Mouse (Mus musculus) T-helper 2 cell (primary cell): ENCODE measurements around the gene Zdhhc9.
"Not testable (repeated sequence)": the region's sequence is repeated elsewhere in the genome, so short reads cannot be mapped to it uniquely, and the experiment has no call there.

Experiments
- in situ Hi-C: fragments of 300-600 bp; cut with MboI, MseI; formaldehyde crosslinking; loops from one replicate; pipeline ENCODE4 v1.15.1; 2025; ENCODE audit warnings: high pct_unique_total_duplicates

Gene Zdhhc9

DNA sequence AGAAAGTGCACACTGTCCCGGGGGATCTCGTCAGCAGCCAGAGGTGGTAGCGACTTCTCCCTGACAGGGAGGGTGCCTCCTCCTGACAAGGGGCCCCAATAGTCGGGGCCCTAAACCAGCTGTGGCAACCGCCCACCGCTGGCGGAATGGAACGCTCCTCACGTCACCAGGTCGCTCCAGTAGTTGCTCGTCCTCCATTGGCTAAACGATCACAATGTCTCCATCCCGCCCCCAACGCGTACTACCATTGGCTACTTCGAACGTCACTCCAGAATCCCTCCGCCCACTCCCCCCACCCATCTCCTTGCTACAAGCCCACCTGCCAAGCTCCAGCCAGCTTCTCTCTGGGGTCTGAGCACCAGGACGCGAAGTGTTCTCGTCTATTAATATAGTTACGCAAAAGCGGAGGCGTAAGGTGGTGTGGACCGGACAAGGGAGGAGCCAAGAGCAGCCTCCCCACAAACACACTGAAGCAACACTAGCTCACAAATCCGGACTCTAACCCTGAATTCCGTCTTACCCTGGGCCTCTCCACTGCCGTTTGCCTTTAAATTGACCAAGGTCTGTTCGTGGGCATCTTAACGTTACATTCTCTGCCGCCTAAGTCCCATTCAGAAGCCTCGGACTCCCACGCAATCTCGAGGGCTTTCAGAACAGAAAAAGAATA lies at the start of gene Zdhhc9:
Gene Zdhhc9, minus strand, starts transcription at position 360 of the 667 bp plus-strand sequence.
- in situ Hi-C loops, result no loop called here

DNA sequence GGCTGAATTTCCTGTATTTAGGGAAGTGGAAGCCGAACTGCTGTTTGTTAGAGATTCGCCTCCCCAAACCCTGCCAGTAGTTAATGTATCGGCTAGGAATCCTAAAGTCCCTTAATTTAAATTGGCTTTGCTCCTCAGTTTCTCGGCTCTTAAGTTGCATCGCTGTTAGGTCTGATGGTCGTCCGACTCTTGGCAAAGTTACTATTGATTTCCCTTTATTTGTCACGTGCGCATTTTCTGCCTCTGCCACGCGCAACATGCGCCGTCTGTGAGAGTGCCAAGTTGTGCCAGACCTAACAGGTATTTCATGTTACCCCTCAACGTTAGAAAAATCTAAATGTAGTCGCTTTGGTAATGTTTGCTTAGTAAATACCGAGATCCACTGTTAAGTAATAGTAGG lies 48.3 kb upstream of the Zdhhc9 start:
- in situ Hi-C loops, result no loop called here

DNA sequence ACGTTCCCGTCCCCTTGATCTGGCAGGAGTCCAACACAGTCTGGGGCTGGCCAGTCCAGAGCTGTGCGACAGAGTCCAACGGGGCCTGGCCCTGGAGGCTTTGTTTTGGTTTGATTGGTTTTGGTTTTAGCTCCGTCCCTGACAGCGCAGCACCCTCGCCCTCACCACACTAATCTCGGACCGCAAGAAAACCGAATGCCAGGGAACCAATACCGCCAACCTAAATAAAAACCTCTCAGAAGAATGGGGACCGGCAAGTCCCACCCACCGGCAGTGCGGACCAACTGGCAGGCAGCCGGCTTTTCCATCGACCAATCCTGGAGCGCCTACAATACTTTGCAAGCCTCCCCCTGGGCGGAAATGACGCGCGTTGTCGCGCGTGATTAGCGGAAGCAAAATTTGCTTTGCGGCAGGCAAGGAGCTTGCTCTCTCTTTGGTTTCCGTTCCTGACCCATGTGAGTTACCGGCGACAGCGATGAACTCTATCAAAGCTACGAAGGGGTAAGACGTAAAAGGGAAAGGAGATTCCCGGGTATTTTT lies 47.9 kb upstream of the Zdhhc9 start, which contains the start of gene Utp14a:
Gene Utp14a, plus strand, starts transcription at position 395 of the 540 bp plus-strand sequence.
- in situ Hi-C loops, result no loop called here

DNA sequence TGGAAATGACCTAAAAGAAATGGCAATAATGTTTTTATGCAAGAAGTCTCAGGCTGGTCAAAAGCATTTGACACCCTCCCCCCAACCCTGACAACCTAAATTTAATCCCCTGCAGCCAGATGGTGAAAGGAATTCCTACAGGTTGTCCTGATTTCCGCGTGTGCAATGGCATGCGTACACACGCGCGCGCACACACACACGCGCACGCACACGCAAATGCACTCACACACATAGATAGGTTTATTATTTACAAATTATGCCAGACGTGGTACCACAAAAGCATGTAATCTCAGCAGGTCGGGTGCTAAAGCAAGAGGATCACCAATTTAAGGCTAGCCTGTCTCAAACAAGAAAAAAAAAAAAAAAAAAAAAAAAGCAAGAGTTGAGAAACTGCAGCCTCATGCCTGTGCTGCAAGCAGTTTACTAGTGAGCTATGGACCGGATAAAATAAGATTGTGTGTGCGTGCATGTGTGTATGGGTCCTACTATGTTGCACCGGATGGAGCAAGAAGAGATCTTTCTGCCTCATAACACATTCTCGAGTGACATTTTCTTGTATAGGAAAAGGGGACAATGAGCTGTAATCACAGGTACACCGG lies 47.3 kb upstream of the Zdhhc9 start:
- in situ Hi-C loops, result no loop called here

DNA sequence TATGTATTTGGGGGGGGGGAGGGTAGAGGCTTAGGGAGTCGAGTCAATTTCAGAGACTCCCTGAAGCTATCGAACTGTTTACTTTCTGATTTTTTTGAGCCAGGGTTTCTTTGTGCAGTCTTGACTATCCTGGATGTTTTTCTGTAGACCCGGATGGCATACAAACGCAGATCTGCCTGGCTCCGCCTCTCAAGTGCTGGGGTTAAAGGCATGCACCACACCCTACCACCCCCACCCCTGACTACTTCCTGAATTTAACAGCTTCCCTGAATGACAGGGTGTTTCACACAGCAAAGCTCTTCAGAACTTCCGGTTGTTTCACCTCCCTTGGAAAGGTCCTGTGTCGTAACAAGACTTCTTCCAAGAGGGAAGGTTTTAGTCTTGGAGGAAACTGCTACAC lies 25.7 kb upstream of the Zdhhc9 start:
- in situ Hi-C loops, result loop anchor here (10.0 kb wide), 1 partner anchor 1590 kb away; no protein-coding TSS in a partner anchor

DNA sequence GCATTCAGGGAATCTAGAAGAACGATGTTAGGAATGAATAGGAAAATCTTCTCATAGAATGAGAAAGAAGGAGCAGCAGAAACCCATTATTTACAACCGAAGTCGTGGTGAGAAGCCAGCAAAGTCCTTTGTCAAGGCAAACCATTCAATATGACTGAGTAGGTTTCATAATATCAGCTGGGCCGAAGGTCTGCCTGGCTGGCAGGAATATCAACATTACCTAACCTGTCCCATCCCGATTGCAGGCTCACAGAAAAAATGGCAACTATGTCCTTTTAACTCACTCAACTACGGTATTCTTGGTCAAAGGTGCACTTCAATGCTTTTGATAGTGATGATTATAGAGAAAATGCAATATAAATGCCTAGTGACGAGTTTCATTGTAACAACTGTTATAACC lies 17.5 kb upstream of the Zdhhc9 start:
- in situ Hi-C loops, result loop anchor here (10.0 kb wide), 1 partner anchor 231 kb away; no protein-coding TSS in a partner anchor

DNA sequence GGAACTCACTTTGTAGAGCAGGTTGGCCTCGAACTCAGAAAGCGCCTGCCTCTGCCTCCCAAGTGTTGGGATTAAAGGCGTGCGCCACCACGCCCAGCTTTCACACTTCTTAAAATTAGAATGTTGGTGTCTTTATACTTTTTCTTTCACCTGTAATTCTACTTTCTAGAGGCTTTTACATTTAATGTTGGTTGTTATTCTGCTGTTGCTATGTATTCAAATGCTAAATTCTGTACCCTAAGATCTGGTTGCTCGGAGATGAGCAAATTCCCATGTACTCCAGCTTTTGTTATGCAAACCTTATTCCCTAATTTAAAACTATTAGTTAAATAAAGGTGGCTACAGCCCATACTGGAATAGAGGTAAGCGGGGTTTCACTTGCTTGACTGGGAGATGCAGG lies 14.0 kb upstream of the Zdhhc9 start:
- in situ Hi-C loops, result loop anchor here (10.0 kb wide), 1 partner anchor 228 kb away; no protein-coding TSS in a partner anchor

DNA sequence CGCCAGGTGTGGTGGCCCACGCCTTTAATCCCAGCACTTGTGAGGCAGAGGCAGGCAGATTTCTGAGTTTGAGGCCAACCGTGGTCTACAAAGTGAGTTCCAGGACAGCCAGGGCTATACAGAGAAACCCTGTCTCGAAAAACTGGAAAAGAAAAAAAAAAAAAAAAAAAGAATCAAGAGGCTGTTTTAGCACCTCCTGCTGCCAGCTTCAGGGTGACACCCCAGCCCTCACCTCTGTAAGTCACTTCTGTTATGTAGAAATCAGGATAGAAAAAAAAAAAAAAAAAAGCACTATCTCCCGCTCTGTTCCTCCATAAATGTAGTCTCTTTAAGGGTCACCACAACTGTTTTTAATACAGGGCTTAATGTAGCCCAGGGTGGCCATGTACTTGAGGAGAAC lies 10.8 kb upstream of the Zdhhc9 start:
- in situ Hi-C loops, result no loop called here

DNA sequence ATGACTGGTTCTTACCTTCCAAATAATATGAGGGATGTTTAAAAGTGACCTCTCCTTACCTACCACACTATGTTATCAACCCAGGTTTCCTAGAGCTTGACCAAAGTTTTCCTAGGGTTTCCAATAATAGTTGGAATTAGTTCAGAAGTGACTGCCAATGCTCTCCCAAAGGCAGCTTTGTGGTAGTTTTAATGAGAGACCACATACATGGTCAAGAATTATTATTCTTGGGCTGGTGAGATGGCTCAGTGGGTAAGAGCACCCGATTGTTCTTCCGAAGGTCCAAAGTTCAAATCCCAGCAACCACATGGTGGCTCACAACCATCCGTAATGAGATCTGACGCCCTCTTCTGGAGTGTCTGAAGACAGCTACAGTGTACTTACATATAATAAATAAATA lies 1.1 kb upstream of the Zdhhc9 start:
- in situ Hi-C loops, result not testable (repeated sequence)

DNA sequence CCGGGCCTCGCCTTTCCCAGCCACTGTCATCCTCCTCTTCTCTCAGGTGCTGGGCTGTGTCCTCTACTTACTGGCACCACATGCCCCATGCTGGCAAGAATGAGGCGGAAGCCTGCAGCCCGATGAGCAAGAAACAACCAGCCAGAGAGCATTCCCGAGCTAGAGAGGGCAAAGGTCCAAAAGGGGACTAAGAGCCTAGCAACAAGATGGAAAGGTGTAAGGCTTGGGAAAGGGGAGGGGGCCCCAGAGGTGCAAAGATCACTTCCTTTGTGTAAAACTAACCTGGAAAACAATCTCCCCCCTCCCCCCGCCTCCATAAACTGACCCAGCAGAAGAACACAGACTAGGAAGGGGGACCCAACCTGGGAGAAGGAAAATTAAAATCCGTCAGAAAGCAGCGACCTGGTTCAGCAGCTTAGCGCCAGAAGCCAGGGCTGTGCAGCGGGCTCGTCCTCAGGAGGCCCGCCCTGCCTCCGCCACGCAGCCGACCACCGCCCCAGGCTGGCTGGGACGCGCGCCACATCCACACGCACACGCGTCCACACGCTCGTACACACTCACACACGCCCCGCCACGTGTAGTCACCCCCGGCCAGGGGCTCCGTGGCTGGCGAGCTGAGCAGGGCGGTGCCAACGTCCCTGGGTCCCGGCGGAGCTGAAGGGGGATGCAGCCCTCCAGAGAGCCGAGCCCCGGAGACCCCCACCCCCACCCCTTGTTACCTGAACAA lies 754 bp downstream of the Zdhhc9 start:
- in situ Hi-C loops, result no loop called here

DNA sequence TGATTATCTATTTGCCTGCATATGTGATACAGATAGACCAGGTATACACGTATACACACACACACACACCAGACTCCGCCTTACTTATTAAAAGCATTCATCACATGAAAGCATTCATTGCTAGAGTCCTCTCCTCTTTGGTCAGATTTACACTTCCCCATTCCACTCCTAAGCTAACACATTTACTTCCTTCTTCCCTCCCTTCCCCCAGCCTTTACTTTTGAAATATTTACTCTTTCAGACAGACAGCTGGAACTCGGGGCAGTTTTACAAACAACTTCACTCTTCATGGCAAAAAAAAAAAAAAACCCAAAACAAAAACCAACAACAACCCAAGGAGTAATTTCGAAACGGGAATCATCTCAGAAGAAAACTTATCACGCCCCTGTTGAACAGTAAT lies 4.2 kb downstream of the Zdhhc9 start:
- in situ Hi-C loops, result no loop called here

DNA sequence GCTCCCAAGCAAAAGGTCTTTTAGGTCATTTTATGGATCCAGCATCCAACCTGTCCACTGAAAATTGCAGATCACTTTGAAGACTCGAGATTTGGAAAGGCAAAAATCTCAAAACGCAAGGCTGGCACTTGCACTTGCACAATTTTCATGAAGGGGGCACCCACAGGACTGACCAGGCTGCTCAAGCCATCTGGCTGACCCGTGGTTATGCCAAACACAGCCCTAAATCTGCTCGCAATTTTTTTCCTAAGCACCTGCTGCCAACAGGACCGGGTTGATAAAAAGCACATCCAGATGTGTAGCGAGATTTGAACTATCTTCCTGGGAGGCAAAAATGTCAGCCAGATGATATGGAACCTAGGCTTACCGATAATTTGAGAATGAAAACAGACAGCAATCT lies 4.9 kb downstream of the Zdhhc9 start:
- in situ Hi-C loops, result no loop called here

DNA sequence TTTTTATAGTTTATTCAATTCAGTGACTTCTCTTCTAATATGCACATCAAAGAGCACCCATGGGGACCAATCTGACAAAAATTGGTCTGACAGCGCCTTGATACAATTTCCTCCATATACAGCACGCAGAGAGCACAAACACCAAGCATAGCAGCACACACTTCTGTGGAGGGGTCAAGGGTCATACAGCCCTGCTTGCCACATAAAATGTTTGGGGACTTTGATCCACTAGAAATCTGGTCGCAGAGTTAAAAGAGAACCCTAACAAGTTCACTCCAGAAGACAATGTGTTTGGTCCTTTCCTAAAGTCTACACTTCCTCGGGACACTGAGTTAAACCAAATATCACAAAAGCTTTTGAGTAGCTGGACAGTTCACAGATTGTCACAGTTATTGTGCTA lies 5.7 kb downstream of the Zdhhc9 start:
- in situ Hi-C loops, result no loop called here

DNA sequence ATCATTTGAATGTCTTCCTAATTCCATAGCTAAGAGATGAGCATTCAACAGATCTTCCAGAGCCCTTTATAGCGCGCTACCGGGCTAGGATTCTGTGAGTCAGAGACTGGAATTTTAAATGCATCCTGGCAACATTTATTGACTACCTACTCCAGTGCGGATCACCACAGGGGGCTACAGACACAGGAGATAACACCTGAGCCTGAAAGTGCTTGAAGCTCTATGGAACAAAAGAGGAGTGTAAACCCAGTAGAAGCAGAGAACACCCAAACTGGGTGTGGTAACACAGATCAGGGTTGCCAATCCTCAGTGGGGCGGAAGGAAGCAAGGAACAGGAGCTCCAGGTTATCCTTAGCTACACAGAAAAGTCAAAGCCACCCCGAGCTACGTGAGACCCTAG lies 6.2 kb downstream of the Zdhhc9 start:
- in situ Hi-C loops, result no loop called here

DNA sequence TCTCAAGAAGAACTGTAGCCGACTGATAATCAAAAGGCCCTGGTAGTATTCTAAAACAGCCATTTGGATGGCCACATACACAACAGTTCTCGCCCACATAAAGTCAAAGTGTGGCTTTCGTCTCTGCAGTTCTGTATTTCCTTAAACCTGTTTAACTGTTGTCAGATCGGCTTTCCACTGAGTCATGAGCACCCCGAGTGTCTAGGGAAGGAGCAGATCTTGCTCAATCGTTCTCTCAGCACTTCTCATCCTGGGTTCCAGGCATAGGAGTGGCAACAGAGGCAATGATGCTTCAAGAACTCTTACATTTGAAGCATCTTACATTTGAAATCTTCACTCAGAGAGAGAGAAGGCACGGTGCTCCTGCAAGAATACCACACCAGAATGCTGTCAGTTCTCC lies 6.7 kb downstream of the Zdhhc9 start:
- in situ Hi-C loops, result no loop called here

DNA sequence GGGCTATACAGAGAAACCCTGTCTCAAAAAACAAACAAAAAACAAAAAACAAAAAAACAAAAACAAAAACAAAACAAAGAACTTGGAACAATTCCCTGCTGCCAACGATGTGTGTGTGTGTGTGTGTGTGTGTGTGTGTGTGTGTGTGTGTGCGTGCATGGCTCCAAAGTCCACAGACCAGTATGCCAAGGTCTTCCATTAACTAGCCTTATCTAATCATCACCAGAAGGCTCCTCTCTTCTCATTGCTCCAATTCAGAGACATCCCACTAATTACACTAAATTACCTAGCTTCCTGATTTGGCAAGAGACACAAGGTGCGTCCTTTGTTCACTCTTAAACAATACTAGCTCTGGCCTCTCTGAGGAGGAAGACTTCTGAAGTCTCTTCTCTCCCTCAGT lies 8.0 kb downstream of the Zdhhc9 start:
- in situ Hi-C loops, result no loop called here

DNA sequence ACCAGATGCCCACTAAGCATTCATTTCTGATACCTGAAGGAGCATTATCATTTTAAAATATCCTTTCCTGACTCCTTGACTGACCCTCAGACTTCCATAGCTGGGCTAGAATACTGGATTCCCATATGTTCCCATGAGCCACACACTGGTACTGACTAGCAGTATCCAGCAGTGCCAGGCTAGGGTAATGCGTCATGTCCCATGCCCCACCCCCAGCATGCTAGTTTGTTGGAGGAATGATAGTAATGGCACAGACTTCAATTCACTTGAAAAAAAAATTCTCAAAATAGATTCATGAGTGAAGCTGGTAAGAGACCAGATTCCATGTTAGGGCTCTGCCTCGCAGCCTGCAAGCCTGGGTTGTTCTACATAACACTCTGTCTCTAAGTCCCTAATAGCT lies 9.7 kb downstream of the Zdhhc9 start:
- in situ Hi-C loops, result no loop called here

DNA sequence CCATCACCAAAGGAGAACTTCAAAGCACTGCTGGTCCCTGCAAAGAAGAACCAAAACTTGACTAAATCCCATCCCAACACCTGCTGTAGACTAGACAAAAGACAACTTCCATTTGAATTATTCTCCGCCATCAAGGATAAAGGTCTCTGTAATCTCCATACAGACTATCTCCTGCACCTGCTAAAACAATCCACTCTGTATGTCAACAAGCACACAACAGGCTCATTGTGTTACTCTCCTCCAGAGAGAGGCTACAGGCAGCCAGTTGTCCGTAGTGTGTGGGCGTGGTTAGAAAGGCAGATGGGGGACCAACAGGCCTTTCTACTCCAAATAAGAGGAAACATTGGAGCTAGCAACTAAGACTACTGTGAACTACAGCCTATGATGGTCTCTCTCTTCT lies 10.8 kb downstream of the Zdhhc9 start:
- in situ Hi-C loops, result no loop called here

DNA sequence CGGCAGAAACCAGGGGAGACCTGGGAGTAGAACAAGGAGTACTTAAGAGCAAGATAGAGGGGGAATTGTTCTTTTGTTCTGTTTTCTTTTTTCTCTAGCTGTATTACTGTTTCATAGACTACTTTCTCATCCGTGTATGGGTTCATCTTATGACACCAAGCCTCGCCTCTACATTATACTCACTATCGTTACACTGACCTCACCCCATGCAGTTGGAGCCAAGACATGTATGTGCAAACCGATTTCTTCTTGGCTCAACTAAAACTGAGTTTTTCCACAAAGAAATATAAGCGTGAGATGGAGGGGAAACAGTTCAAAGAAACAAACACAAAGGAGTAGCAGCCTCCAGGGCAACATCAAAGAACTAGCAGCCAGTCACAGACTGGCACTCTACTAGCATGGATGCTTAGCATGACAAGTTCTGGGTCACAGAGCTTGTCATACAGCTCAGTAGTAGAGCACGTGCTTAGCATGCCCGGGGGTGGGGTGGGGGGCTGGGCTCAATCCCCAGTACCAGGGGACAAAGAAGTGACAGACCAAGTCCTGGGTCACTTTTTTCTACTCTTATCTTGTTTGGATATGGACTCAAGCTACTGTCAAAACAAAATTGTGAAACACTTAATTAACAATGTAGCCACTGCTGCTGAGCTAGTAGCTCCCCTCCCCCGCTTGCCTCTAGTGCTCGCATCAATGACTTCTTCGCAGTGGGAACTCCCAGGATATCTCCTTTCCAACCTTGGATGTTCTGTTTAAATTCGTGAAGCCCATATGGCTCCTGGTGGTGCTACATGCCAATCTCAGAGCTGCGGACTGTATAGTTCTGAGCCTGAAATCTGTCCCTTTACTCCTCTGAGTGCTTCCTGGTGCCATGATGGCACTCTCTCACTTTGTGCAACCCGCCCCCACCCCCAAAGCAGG lies 15.2 kb downstream of the Zdhhc9 start:
- in situ Hi-C loops, result no loop called here

DNA sequence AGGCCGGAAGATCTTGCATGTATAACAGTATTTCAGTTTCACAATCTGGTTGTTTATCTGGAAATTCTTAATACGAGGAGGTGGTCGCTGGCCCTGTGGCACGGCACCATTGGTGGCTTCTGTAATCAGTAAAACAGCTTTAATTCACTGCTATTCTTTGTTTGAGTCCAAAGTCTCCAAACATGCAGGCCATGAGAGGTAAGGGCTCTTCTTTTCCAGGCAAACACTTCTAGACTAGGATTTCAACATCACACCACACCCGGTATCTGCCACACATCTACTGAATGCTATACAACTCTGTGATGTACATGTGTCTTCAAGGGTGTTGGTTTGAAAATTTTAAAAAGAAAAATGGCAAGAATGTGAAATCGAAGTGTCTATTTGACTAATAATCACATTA lies 17.4 kb downstream of the Zdhhc9 start:
- in situ Hi-C loops, result no loop called here

DNA sequence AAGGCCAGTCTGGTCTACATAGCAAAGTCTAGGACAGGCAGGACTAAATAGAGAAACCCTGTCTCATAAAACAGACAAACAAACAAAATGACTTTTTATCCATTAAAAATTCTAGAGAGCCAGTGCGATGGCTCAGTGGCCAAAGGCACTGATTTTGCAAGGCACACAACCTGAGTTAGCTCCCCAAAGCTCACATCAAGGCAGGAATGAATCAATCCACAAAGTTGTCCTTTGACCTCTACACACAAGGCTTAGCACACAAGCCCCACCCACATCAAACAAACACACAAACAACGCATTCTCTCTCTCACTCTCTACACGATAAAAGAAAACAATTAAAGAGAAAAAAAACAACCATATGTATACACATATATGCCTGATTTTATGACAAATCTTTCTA lies 24.0 kb downstream of the Zdhhc9 start:
- in situ Hi-C loops, result no loop called here
